Mouse (Mus musculus): ENCODE data around the gene Ifitm3.
"Not testable (repeated sequence)": the region's sequence is repeated elsewhere in the genome, so short reads cannot be mapped to it uniquely, and the experiment has no call there.

Ifitm3 gene

GRCm38 (mm10) chr7:141032458-141033167 is 22.0 kb upstream of the Ifitm3 start:
- no peak for DNase-seq (ENCODE audit: low spot score in 2 of 2)

- DNase-seq (ENCODE audit: low spot score in 2 of 2) = no peak
These were observed 19.8 kb upstream of the Ifitm3 start for GRCm38 (mm10) chr7:141030390-141030789.

GRCm38 (mm10) chr7:141028831-141029230 is 18.3 kb upstream of the Ifitm3 start, which contains the start of gene Gm17387:
Gene Gm17387, plus strand, starts transcription at chr7:141029131.
- DNase-seq (ENCODE audit: low spot score in 2 of 2) = no peak

GRCm38 (mm10) chr7:141026740-141027098 is 16.1 kb upstream of the Ifitm3 start:
- no peak for DNase-seq (ENCODE audit: low spot score in 2 of 2)

GRCm38 (mm10) chr7:141026097-141026739 is 15.6 kb upstream of the Ifitm3 start:
- DNase-seq (ENCODE audit: low spot score in 2 of 2) = no peak

- DNase-seq (ENCODE audit: low spot score in 2 of 2) = no peak
These were observed 14.6 kb upstream of the Ifitm3 start for GRCm38 (mm10) chr7:141024865-141025838.

GRCm38 (mm10) chr7:141021489-141022449 is 11.2 kb upstream of the Ifitm3 start:
- no peak for DNase-seq (ENCODE audit: low spot score in 2 of 2)

- no peak for DNase-seq (ENCODE audit: low spot score in 2 of 2)
These were observed 8.5 kb upstream of the Ifitm3 start for GRCm38 (mm10) chr7:141019028-141019427.

- not testable (repeated sequence) for DNase-seq (ENCODE audit: low spot score in 2 of 2)
These were observed 7.3 kb upstream of the Ifitm3 start, which contains the start of gene Ifitm6 for GRCm38 (mm10) chr7:141017824-141018223. Gene Ifitm6, minus strand, starts transcription at chr7:141017924.

GRCm38 (mm10) chr7:141016707-141017697 is 6.4 kb upstream of the Ifitm3 start:
- DNase-seq (ENCODE audit: low spot score in 2 of 2) = no peak

- DNase-seq (ENCODE audit: low spot score in 2 of 2) = no peak
These were observed 734 bp upstream of the Ifitm3 start for GRCm38 (mm10) chr7:141011238-141011770.

GRCm38 (mm10) chr7:141009665-141010064 is 905 bp downstream of the Ifitm3 start:
- no peak for DNase-seq (ENCODE audit: low spot score in 2 of 2)

GRCm38 (mm10) chr7:141008938-141009660 is 1.5 kb downstream of the Ifitm3 start:
- peak; percentile 70 to 87 for DNase-seq (ENCODE audit: low spot score in 2 of 2)

- peak in 1 of 2 experiments; percentile 26 for DNase-seq (ENCODE audit: low spot score in 2 of 2)
These were observed 2.2 kb downstream of the Ifitm3 start for GRCm38 (mm10) chr7:141008312-141008761.

GRCm38 (mm10) chr7:141006914-141007313 is 3.7 kb downstream of the Ifitm3 start:
- DNase-seq (ENCODE audit: low spot score in 2 of 2) = no peak

- no peak for DNase-seq (ENCODE audit: low spot score in 2 of 2)
These were observed 4.1 kb downstream of the Ifitm3 start for GRCm38 (mm10) chr7:141006446-141006845.

- DNase-seq (ENCODE audit: low spot score in 2 of 2) = no peak
These were observed 7.1 kb downstream of the Ifitm3 start for GRCm38 (mm10) chr7:141003248-141004010.

Measured in spleen, postnatal 10 days (tissue).